Mouse (Mus musculus): Measurements from ENCODE around the gene Dnah6. TPM values are rescaled to one million over a fixed set of nuclear protein-coding genes. Genes with fewer than 3 reads are reported as not detected.

Dnah6 gene
- total RNA-seq (2022), result 1 to 10 TPM in 2 of 4 experiments, under 1 TPM in 2; 0.83 to 1.5 (median 1.1) TPM

DNA sequence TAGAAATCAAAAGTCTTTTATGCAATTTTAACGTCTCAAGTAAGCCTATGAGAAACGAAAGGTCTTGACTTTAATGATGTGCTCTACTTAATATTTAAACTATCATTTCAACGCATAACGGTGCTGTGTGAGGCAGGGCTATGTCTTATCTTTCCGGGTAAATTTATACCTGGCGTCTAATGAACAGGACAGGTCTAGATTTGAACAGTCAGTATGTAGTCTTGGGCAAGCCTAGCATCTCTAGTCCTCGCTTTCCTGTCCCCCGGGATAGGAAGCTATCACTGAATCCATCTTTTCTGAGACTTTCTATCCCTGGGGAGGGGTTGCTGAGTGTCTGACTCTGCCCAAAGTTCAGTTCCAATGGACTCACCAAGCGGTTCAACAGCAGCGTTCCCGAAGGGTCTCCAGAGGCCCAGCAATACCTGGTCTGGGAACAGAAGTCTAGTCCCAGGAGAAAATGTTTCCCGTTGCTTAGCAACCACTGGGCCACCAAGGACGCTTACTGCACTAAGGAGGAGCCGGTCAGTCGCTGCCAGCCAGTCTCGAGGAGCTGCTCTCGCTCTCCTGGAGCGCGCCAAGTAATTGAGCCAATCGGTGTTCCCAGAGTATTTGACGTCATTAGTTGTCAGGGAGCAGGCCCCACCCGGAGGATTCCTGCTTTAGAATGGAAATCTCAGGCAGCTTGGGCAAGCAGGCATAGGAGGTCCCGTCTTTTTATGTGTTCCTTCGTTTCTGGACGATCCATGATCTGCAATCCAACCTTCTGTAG lies at the start of gene Dnah6:
Dnah6 (minus strand) TSS at position 463 of the 769 bp plus-strand sequence.
- peak; percentile 90 to 93 for DNase-seq (ENCODE audit: low spot score in 2 of 2)

GRCm38 (mm10) chr6:73269374-73269773 lies 47.9 kb upstream of the Dnah6 start:
- DNase-seq (ENCODE audit: low spot score in 2 of 2), result no peak

DNA sequence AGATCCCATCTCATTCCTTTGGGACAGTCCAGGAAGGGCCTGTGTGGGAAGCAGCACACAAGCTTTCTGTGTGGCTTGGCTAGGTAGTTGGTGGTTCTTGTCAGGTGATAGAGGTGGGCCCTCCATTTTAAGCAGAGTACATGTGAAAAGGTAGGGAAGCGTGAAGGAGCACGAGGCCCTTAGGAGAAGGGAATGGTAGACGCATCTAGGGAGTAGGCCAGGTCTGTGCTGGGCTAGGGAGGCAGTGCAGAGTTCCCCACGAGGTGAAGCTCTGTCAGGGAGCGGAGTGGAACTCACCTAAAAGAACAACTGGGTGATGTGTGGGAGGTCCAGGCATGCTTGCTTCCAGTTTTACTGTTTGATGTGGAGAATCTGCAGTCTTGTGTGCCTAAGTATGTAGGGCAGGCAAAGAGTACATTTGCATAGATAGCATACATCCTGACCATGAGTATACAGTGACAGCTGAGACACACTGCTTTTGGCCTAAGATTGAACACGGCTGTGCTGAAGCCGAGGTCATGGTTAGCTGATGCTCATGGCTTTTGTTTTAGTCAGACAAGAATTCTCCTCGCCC lies 46.4 kb upstream of the Dnah6 start:
- no peak for DNase-seq (ENCODE audit: low spot score in 2 of 2)

GRCm38 (mm10) chr6:73264801-73265200 lies 43.4 kb upstream of the Dnah6 start:
- DNase-seq (ENCODE audit: low spot score in 2 of 2), result no peak

DNA sequence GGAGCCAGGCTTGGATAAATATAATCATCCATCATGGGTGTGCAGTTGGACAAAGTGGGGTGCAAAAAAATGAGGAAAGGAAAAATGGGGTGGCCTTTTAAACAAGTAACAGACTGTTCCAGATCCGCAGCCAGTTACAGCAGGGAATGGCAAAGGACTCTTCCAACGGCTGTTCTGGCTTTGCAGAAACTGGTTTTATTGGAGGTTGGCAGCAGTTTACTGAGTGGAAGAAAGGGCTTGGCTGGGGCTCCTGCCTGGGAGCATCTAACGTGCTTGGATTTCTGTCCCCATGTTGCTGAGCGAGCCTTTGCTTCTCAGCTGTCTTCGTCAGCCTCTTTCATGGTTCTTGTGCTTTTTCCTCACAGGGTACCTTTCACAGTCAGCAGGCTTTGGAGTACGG lies 38.7 kb upstream of the Dnah6 start:
- DNase-seq (ENCODE audit: low spot score in 2 of 2), result peak; percentile 48 to 50

DNA sequence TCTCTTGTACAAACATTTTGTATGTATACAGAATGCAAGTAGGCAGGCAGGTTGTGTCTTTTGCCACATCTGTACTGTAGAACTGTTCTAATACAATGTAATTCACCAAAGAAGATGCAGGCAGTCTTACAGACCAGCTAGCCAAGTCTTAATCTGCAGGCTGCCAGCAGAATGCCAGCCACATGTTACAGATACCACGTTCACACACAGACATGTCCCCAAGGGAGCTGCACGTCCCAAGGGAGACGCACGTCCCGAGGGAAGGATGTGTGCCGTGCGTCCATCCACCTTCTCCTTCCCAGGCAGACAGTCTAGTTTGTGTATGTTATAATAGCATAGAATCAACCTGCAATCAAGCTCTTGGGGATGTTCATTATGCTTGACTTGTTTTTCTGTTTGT lies 35.6 kb upstream of the Dnah6 start:
- no peak for DNase-seq (ENCODE audit: low spot score in 2 of 2)

DNA sequence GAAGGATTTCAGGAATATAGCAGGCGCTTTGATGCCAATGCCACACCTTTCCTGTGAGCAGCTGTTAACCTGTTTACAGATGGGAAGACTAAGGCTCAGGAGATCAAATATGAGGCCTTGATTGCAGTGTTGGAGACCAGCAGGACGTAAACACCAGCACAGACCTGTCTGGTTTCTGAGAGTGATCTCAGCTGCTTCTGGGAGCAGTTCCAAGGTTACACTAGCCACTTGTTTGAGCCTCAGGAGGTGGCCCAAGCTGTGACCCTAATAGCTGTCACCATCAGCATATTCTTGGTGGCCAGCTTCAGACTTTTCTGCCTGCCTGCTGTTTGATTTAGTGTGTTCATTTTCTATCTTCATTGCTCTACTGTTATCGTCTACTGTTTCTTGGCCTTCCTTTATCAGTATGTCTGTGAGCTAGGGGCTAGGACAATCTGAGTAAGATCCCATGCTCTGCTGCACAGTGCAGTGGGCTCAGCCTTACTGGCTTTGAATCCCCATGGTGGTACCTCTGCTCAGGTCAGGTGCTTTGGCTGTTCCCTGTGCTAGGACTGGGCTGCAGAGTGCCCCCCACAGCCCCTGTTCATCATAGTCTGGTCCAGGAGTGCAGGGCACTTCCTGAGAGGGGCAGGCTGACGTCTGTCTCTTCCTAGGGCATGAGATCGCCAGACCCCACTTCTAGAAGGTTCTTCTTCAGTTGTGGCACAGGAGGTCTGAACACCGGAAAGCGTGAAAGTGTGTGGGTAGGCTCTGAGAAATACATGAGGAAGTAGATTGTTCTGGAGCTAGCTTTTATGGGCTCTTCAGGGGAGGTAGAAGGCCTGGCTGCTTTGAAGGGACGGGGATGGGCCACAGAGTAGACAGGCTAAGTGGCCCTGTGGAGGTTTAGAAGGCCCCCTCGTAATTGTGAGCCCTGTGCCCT lies 33.1 kb upstream of the Dnah6 start:
- DNase-seq (ENCODE audit: low spot score in 2 of 2), result no peak

DNA sequence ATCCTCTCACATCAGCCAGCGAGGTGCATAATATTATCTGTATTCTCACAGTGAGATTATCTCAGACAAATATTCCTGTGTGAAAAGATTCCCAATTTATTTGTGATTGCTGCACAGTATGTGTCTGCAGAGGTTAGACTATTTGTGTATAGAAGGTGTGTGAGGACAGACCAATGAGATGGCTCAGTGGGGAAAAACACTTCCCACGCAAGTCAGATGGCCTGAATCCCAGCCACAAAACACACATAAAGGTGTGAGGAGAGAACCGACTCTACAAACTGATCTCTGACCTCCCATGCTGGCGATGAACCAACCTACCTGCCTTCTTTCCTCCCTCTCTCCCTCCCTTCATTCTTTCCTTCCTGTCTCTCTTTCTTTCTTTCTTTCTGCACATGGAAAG lies 32.1 kb upstream of the Dnah6 start:
- DNase-seq (ENCODE audit: low spot score in 2 of 2), result no peak

- no peak for DNase-seq (ENCODE audit: low spot score in 2 of 2)
These were observed 31.6 kb upstream of the Dnah6 start for GRCm38 (mm10) chr6:73253006-73253405.

DNA sequence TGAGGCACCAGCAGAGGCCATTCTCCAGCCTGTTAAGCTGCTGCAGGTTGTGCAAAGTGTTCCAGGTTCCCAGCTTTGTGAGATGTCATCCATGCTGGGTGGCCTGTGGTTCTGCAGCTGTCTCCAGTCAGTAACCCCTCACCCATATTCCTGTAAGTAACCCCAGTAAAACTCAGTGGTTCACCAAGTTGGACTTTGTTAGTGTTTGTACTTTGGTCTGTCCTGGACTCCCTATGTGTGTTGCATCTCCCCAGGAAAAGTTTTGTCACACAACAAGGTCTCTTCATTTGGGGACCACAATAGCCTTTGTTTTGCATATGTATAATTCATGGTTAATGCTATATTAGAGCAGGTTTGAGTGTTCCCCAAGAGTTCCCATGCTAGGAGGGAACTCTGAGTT lies 30.9 kb upstream of the Dnah6 start:
- no peak for DNase-seq (ENCODE audit: low spot score in 2 of 2)

DNA sequence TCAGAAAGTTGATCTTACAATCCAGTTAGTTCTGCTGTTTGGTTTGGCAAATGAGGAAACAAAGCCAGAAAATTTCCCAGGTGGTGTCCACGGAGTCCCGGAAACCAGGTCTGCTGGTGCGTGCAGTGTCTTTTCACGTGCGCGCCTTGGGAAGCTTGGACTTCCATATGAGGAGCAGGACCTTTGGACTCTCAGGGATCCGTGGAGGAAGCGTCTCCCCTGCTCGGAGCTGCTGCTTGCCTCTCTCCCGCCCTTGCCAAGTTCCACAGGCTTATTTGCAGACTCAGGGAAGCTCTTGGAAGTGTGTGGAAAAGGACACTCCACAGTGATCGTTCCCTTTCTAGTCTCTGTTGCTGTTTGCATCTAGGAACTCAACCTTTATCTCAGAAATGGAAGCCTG lies 29.9 kb upstream of the Dnah6 start:
- DNase-seq (ENCODE audit: low spot score in 2 of 2), result no peak

GRCm38 (mm10) chr6:73249851-73250250 lies 28.4 kb upstream of the Dnah6 start:
- DNase-seq (ENCODE audit: low spot score in 2 of 2), result no peak

DNA sequence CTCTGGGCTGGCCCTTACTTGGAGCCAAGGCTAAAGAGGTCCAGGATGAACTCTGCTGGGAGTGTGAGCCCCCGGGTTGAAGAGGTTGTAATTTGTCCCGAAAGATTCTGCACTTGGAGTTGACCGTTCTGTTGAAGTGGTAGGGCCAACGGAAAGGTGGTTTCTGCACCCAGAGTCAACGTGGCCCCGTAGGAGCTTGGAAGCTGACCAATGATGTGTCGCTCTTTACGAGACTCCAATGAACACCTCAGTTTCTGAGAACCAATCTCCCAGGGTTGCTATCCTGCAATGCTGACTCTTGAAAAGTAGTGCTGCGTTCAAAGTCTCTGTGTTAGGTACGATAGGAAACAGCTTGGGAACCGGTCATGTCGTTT lies 27.6 kb upstream of the Dnah6 start:
- DNase-seq (ENCODE audit: low spot score in 2 of 2), result no peak

- DNase-seq (ENCODE audit: low spot score in 2 of 2), result peak; percentile 87 to 89
These were observed 27.0 kb upstream of the Dnah6 start, which contains the start of gene Suclg1 for GRCm38 (mm10) chr6:73248237-73249048. Gene Suclg1 (plus strand): TSS chr6:73248382.

DNA sequence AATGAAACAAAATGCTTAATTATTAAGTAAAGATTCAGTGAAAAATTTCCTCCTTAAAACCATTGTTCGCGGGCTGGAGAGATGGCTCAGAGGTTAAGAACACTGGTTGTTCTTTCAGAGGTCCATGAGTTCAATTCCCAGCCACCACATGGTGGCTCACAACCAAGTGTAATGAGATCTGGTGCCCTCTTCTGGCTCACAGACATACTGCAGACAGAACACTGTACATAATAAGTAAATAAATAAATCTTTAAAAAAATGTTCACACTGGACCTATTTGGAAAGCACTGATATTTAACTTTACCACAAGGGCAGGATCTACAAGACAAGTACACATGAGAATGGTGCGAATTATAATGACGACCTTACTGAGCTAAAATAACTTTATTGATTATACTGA lies 26.0 kb upstream of the Dnah6 start:
- DNase-seq (ENCODE audit: low spot score in 2 of 2), result no peak

- DNase-seq (ENCODE audit: low spot score in 2 of 2), result no peak
These were observed 25.4 kb upstream of the Dnah6 start for GRCm38 (mm10) chr6:73246821-73247220.

- DNase-seq (ENCODE audit: low spot score in 2 of 2), result no peak
These were observed 14.2 kb upstream of the Dnah6 start for GRCm38 (mm10) chr6:73235650-73236049.

DNA sequence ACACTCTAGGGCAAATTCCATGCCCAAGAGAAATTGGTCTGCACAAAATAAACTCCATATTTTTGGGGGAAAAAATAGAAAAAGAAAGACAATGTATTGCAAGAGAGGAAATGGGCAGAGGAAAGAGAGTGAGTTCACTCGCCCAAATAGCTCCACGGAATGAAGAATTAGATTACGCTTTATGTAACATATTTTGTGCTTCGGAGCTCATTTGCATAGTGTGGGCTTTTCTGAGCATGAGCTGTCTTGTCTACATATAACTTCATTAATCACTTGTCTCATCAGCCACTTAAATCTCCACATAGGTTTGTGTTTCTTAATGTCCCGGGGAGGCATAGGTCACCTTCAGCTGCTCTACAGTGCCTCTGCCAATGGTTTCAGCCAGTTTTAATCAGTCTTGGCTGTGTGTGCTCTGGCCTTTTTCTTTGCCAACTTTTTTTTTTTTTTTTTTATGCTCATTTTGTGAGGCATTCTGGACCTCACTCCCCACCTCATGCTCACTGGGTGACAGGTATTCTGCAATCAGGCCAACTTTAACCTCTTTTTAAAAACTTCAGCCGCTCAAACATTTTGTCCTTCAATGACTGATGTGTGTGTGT lies 12.9 kb upstream of the Dnah6 start:
- no peak for DNase-seq (ENCODE audit: low spot score in 2 of 2)

- no peak for DNase-seq (ENCODE audit: low spot score in 2 of 2)
These were observed 11.8 kb upstream of the Dnah6 start for GRCm38 (mm10) chr6:73233202-73233726.

- no peak for DNase-seq (ENCODE audit: low spot score in 2 of 2)
These were observed 10.7 kb upstream of the Dnah6 start for GRCm38 (mm10) chr6:73232152-73232584.

Data from layer of hippocampus, adult 8-10 months (tissue).